Mouse (Mus musculus) stomach, embryonic 16.5 days (tissue): ENCODE measurements around the gene Pctp. TPM values are rescaled to one million over a fixed set of nuclear protein-coding genes. Genes with fewer than 3 reads are reported as not detected.

Source experiments
- ATAC-seq: fragments of 200-750 bp; cut with Nextera tagmentation; 2 replicates; pipeline ENCODE4 v1.8.0; 2017; ENCODE audit warnings: moderate number of reproducible peaks, moderate TSS enrichment; ENCODE audit not compliant: insufficient read depth, low FRiP score
- H3K27ac ChIP-seq: fragments of 300-500 bp; sonication (generic); 2 replicates; pipeline ENCODE4 v1.5.1; 2014; ENCODE audit warnings: low read length
- H3K27me3 ChIP-seq: fragments of 300-500 bp; sonication (generic); 2 replicates; pipeline ENCODE4 v1.6.1; 2014; ENCODE audit warnings: low read length, control low read depth, mixed read lengths; ENCODE audit not compliant: control insufficient read depth, insufficient read depth
- H3K36me3 ChIP-seq: fragments of 300-500 bp; sonication (generic); 2 replicates; pipeline ENCODE4 v1.6.1; 2014; ENCODE audit warnings: low read length; ENCODE audit not compliant: control insufficient read depth, insufficient read depth
- H3K4me1 ChIP-seq: fragments of 300-500 bp; sonication (generic); 2 replicates; pipeline ENCODE4 v1.6.1; 2014; ENCODE audit warnings: low read length, control low read depth, mixed read lengths; ENCODE audit not compliant: control insufficient read depth, insufficient read depth
- H3K4me2 ChIP-seq: fragments of 300-500 bp; sonication (generic); 2 replicates; pipeline ENCODE4 v1.6.1; 2014; ENCODE audit warnings: low read depth, low read length, mixed read lengths
- H3K4me3 ChIP-seq: fragments of 300-500 bp; sonication (generic); replicated peaks from 2 replicates; pipeline ENCODE4 v1.5.1; 2014; ENCODE audit warnings: mild to moderate bottlenecking, low read length
- H3K9ac ChIP-seq: fragments of 300-500 bp; sonication (generic); 2 replicates; pipeline ENCODE4 v1.6.1; 2014; ENCODE audit warnings: low read length
- H3K9me3 ChIP-seq: fragments of 300-500 bp; sonication (generic); replicated peaks from 2 replicates; pipeline ENCODE4 v1.6.1; 2016; ENCODE audit warnings: low read length, control low read depth; ENCODE audit not compliant: control insufficient read depth
- WGBS: fragments of 180-500 bp; shearing (Covaris S2); extraction: QIAGEN DNeasy Blood & Tissue Kit; methylation state at CpG from one replicate; pipeline ENCODE4 v1.1.7; 2014; 5-methylcytosine and 5-hydroxymethylcytosine counted together
- polyA plus RNA-seq: library from polyadenylated mRNA; unstranded; fragments of >200 nt; fragmentation: Nextera tagmentation; extraction: Ambion mirVana; gene quantifications from 2 replicates; pipeline ENCODE4 v1.2.1, GENCODE M21; 2015

Pctp gene
- 14.2 and 14.6 TPM in 2 replicates for polyA plus RNA-seq

- Histone ChIP-seq H3K9ac (peak within 1 kb of the TSS; percentile 78), H3K27me3 (no peaks in the 10 kb centered on the region), H3K27ac (peak within 1 kb of the TSS; percentile 7; the same call in 1 of the 2 replicates), H3K4me3 (peak within 1 kb of the TSS; percentile 57), H3K4me1 (no peaks in the 10 kb centered on the region), H3K9me3 (no peaks in the 10 kb centered on the region), H3K4me2 (peak within 1 kb of the TSS; percentile 70), H3K36me3 (no peaks in the 10 kb centered on the region)
- ATAC-seq: peak; percentile 97
- WGBS: 8% methylated on average over 35 of the region's 35 CpGs
Measured at GRCm38 (mm10) chr11:90002231-90002986, at the start of gene Pctp. Gene Pctp, minus strand, starts transcription at chr11:90002894.

DNA sequence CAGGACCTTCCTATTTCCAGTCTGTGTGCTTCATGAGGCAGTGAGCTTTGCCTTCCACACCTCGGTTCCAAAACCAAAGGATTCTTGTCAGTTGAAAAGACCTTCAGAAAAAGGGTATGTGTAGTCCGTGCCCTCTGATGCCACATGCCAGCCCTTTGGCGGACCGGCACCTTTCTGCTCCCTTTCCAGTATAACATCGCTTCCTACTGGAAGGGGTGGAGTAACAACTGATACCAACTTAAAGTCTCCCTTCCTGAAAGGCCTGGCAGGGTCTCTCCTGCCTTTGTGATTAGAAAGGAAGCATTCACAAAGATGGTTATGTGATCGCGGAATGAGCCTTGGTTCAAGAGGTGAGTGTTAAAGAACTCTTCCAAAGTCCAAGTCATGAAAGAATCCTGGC, 47.3 kb upstream of the Pctp start:
- 87% methylated on average over 7 of the region's 7 CpGs for WGBS
- ATAC-seq: no peak
- H3K27ac ChIP-seq: no peak overlapping the region

DNA sequence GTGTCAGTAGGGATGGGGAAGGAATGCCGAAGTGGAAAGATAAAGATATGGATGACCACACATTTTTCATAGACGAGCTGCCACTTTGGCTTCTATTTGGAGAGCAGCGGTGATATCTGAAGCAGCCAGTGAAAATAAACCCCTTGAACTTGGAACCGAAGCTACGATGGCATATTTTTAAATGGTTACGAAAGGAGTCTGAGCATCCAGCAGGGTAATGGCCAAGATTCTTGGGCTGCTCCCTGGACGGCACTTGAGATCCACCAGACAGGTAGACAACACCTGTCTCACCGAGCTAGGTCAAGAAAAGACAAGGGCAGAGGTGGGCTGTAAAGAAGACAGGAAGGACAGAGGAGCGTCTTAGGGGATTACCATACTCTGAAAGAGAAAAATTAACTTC, 44.6 kb upstream of the Pctp start:
- Histone ChIP-seq H3K9me3 (no peaks in the 10 kb centered on the region), H3K27ac (no peak overlapping the region), H3K9ac (no peak overlapping the region), H3K36me3 (no peaks in the 10 kb centered on the region), H3K4me2 (no peak overlapping the region), H3K4me1 (no peaks in the 10 kb centered on the region; the same call in 1 of the 2 replicates), H3K4me3 (no peak overlapping the region), H3K27me3 (no peaks in the 10 kb centered on the region)
- WGBS: 54% methylated on average over 9 of the region's 9 CpGs
- ATAC-seq: no peak

More for the DNA sequence above, 47.3 kb upstream of the Pctp start:
- Histone ChIP-seq H3K4me3 (no peak overlapping the region), H3K9me3 (no peaks in the 10 kb centered on the region), H3K4me2 (no peak overlapping the region), H3K4me1 (peaks cover 7% of the 10 kb centered on the region), H3K36me3 (no peaks in the 10 kb centered on the region), H3K9ac (no peak overlapping the region), H3K27me3 (no peaks in the 10 kb centered on the region)

- WGBS: 46% methylated on average over 7 of the region's 7 CpGs
- no peak overlapping the region for H3K9ac ChIP-seq
- H3K36me3 ChIP-seq: no peaks in the 10 kb centered on the region
- H3K27ac ChIP-seq: no peak overlapping the region
- no peak for ATAC-seq
- no peak overlapping the region for H3K4me2 ChIP-seq
- H3K9me3 ChIP-seq: no peaks in the 10 kb centered on the region
- no peaks in the 10 kb centered on the region; the same call in 1 of the 2 replicates for H3K4me1 ChIP-seq
- no peak overlapping the region for H3K4me3 ChIP-seq
- H3K27me3 ChIP-seq: no peaks in the 10 kb centered on the region
Measured at GRCm38 (mm10) chr11:90046211-90046610, 43.5 kb upstream of the Pctp start.

DNA sequence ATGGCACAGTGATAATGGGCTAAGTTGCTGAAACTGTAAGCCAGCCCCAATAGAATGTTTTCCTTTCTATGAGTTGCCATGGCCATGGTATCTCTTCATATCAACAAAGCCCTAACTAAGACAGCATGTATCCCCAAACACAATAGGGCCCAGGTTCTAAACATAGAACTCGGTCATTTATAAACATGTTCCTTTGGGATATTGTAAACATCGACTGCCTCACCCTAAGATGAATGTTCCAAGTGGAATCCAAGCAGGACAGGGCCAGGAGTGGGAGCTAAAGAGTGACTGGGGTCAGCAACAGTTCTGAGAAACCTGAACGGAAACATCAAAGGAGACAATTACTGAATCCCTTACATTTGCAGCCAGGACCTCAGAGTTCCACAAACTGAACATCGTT, 41.8 kb upstream of the Pctp start:
- no peak overlapping the region for H3K4me2 ChIP-seq
- no peak overlapping the region for H3K9ac ChIP-seq
- no peaks in the 10 kb centered on the region for H3K9me3 ChIP-seq
- no peak overlapping the region for H3K27ac ChIP-seq
- H3K36me3 ChIP-seq: no peaks in the 10 kb centered on the region
- H3K4me1 ChIP-seq: no peaks in the 10 kb centered on the region; the same call in 1 of the 2 replicates
- 65% methylated on average over 4 of the region's 4 CpGs for WGBS
- ATAC-seq: no peak
- no peak overlapping the region for H3K4me3 ChIP-seq
- no peaks in the 10 kb centered on the region for H3K27me3 ChIP-seq

- Histone ChIP-seq H3K4me2 (no peak overlapping the region), H3K4me1 (peaks cover 4% of the 10 kb centered on the region), H3K27ac (no peak overlapping the region), H3K4me3 (no peak overlapping the region), H3K9ac (no peak overlapping the region), H3K27me3 (no peaks in the 10 kb centered on the region), H3K9me3 (no peaks in the 10 kb centered on the region), H3K36me3 (no peaks in the 10 kb centered on the region)
- no peak for ATAC-seq
- 12% methylated on average over 5 of the region's 5 CpGs for WGBS
Measured at GRCm38 (mm10) chr11:90038022-90038421, 35.3 kb upstream of the Pctp start.

DNA sequence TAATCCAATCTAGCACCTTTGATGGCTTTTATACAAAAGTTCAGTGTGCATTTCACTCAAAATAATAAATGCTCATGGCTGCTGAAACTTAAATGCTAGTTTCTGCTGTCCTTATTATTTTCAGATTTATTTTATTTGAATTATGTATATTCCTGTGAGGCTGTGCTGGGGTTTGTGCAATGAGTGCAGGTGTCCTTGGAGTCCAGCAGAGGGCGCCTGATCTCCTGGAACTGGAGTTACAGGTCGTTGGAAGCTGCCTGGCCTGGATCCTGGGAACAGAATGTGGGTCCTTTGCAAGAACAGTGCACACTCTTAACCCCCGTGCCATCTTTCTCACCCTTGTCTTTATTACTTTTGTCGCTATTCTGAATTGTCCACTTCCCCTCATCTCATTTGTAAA, 33.7 kb upstream of the Pctp start:
- Histone ChIP-seq H3K9ac (no peak overlapping the region), H3K4me3 (no peak overlapping the region), H3K27ac (no peak overlapping the region), H3K36me3 (no peaks in the 10 kb centered on the region), H3K9me3 (no peaks in the 10 kb centered on the region), H3K4me1 (peaks cover 11% of the 10 kb centered on the region), H3K27me3 (no peaks in the 10 kb centered on the region), H3K4me2 (no peak overlapping the region)
- 88% methylated on average over 4 of the region's 4 CpGs for WGBS
- ATAC-seq: no peak

DNA sequence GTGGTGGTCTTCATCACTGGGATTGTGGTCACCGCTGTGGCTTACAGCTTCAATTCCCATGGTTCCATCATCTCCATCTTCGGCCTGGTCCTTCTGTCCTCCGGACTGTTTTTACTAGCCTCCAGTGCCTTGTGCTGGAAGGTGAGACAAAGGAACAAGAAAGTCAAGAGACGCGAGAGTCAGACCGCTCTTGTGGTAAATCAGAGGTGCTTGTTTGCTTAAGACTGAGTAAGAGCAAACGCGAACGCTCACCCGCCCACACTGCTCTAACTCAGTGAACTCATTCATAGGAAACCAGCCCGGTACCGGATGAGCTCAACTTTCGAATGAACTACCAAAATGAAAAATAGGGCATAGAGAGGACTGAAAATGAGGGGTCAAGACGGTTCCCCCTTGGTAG, 32.8 kb upstream of the Pctp start:
- Histone ChIP-seq H3K36me3 (no peaks in the 10 kb centered on the region), H3K27ac (no peak overlapping the region), H3K4me3 (no peak overlapping the region), H3K4me2 (no peak overlapping the region), H3K9me3 (no peaks in the 10 kb centered on the region), H3K4me1 (peaks cover 17% of the 10 kb centered on the region), H3K27me3 (no peaks in the 10 kb centered on the region), H3K9ac (no peak overlapping the region)
- 70% methylated on average over 14 of the region's 14 CpGs for WGBS
- ATAC-seq: peak; percentile 51; the same call in 1 of the 2 replicates

DNA sequence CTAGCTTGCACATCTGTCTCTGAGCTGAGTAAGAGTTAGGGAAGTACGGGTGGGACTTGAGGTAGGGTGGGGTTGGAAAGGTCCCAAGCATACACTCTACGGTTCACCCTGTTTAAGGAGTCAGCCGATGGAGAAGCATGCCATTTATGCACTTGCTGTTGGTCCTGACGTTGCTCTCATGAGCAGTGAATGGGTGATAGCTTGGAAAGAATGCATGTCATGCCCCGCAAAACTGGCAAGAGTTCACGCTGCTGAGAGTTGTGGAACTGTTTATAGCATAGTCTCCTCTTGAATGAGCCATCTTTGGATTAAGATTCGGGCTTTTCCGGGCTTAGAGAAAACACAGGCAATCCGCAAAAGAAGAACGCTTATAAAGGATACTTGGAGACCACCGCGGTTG, 32.0 kb upstream of the Pctp start:
- H3K36me3 ChIP-seq: no peaks in the 10 kb centered on the region

More for the DNA sequence above, 32.0 kb upstream of the Pctp start:
- no peak for ATAC-seq
- no peak overlapping the region for H3K4me3 ChIP-seq
- no peaks in the 10 kb centered on the region for H3K9me3 ChIP-seq
- H3K4me1 ChIP-seq: peaks cover 19% of the 10 kb centered on the region
- no peak overlapping the region for H3K27ac ChIP-seq
- H3K27me3 ChIP-seq: no peaks in the 10 kb centered on the region
- no peak overlapping the region for H3K9ac ChIP-seq
- no peak overlapping the region for H3K4me2 ChIP-seq
- WGBS: 75% methylated on average over 12 of the region's 12 CpGs
